Mouse (Mus musculus): ENCODE results near the gene Exph5. TPM values are rescaled to one million over a fixed set of nuclear protein-coding genes. Genes with fewer than 3 reads are reported as not detected.

The Exph5 gene
- 2.6 and 2.7 TPM in 2 replicates for polyA plus RNA-seq (2015; fragmentation: Nextera tagmentation; extraction: Ambion mirVana)

DNA sequence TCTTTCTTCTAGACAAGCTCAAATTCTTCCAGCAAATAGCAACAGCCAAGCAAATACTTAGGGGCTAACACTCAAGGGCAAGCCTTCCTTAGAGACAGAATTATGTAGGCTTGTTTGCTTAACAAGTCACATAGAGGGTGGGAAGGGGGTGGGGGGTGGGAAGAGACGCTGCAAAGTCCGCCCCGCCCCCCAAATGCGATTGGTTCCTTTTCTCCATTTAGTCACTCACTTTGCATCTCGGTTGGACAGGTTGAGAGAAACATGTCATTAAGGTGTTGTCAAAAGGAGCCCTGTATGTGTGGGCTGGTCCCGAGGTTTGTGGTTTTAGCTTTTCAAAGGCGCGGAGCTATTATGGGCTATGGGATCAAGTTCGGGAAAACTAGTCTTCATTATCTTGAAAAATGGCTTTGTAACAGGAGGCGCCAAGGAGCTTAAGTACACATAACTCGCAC, at the start of gene Exph5:
Gene Exph5, plus strand, starts transcription at position 402 of the 452 bp plus-strand sequence.
- Histone ChIP-seq H3K27ac (0 out of 2 replicates have a peak within 1 kb of the TSS, but pooled peaks have one; percentile 11), H3K27me3 (no peaks in the 10 kb centered on the region), H3K36me3 (no peaks in the 10 kb centered on the region), H3K9ac (peak within 1 kb of the TSS; percentile 26; the same call in 1 of the 2 replicates), H3K9me3 (no peaks in the 10 kb centered on the region), H3K4me3 (peak within 1 kb of the TSS; percentile 38), H3K4me2 (peak within 1 kb of the TSS; percentile 82), H3K4me1 (peaks cover 10% of the 10 kb centered on the region)
- ATAC-seq (ENCODE audit: insufficient number of reproducible peaks, low FRiP score, low TSS enrichment, low read depth), result no peak
- under 1% methylated on average over 11 of the region's 11 CpGs for WGBS

GRCm38 (mm10) chr9:53254368-53254767, 47.1 kb upstream of the Exph5 start:
- Histone ChIP-seq H3K36me3 (no peaks in the 10 kb centered on the region), H3K9ac (no peak overlapping the region), H3K27me3 (no peaks in the 10 kb centered on the region), H3K4me1 (0 out of 2 replicates have a peak, but pooled peaks cover 3% of the 10 kb centered on the region), H3K4me2 (no peak overlapping the region), H3K27ac (no peak overlapping the region), H3K9me3 (no peaks in the 10 kb centered on the region), H3K4me3 (no peak overlapping the region)
- WGBS, result 5% methylated on average over 4 of the region's 4 CpGs
- ATAC-seq (ENCODE audit: insufficient number of reproducible peaks, low FRiP score, low TSS enrichment, low read depth), result no peak

GRCm38 (mm10) chr9:53256690-53257305, 44.7 kb upstream of the Exph5 start:
- no peak overlapping the region for H3K27ac ChIP-seq
- H3K4me3 ChIP-seq, result no peak overlapping the region
- H3K36me3 ChIP-seq, result no peaks in the 10 kb centered on the region
- H3K4me1 ChIP-seq, result 0 out of 2 replicates have a peak, but pooled peaks cover 3% of the 10 kb centered on the region
- no peak overlapping the region for H3K4me2 ChIP-seq
- ATAC-seq (ENCODE audit: insufficient number of reproducible peaks, low FRiP score, low TSS enrichment, low read depth), result no peak
- WGBS, result 69% methylated on average over 4 of the region's 4 CpGs
- H3K9ac ChIP-seq, result no peak overlapping the region
- no peaks in the 10 kb centered on the region for H3K9me3 ChIP-seq
- no peaks in the 10 kb centered on the region for H3K27me3 ChIP-seq

DNA sequence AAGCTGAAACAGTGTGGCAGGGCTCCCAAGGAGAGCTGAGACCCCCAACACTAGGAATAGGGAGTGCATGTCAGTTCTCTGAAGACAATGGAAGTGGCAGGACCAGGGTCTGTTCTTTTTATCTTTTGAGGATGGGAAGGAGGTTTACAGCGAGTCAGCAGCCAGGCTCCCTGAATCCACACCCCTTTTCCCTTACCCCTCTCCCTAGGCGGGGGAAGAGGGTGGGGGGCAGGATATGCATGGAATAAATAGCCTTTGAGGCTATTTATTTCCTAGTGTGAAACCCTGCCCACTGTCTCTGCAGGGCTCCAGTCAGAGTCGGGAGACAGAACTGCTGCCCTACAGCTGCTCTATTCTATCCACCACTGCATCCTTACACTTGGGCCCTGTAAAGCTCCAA, 43.7 kb upstream of the Exph5 start:
- 3% methylated on average over 3 of the region's 3 CpGs for WGBS
- no peak for ATAC-seq (ENCODE audit: insufficient number of reproducible peaks, low FRiP score, low TSS enrichment, low read depth)
- H3K27ac ChIP-seq, result 0 out of 2 replicates have a peak overlapping the region, but pooled peaks have one; percentile 22

GRCm38 (mm10) chr9:53258199-53258598, 43.3 kb upstream of the Exph5 start:
- Histone ChIP-seq H3K36me3 (no peaks in the 10 kb centered on the region), H3K9me3 (no peaks in the 10 kb centered on the region), H3K4me2 (no peak overlapping the region), H3K4me3 (no peak overlapping the region), H3K27me3 (no peaks in the 10 kb centered on the region), H3K27ac (0 out of 2 replicates have a peak overlapping the region, but pooled peaks have one; percentile 22), H3K9ac (no peak overlapping the region), H3K4me1 (0 out of 2 replicates have a peak, but pooled peaks cover 4% of the 10 kb centered on the region)
- ATAC-seq (ENCODE audit: insufficient number of reproducible peaks, low FRiP score, low TSS enrichment, low read depth), result no peak
- WGBS, result 24% methylated on average over 6 of the region's 6 CpGs

More for the DNA sequence above, 43.7 kb upstream of the Exph5 start:
- Histone ChIP-seq H3K4me1 (0 out of 2 replicates have a peak, but pooled peaks cover 3% of the 10 kb centered on the region), H3K36me3 (no peaks in the 10 kb centered on the region), H3K9ac (no peak overlapping the region), H3K4me2 (no peak overlapping the region), H3K27me3 (no peaks in the 10 kb centered on the region), H3K4me3 (no peak overlapping the region), H3K9me3 (no peaks in the 10 kb centered on the region)

DNA sequence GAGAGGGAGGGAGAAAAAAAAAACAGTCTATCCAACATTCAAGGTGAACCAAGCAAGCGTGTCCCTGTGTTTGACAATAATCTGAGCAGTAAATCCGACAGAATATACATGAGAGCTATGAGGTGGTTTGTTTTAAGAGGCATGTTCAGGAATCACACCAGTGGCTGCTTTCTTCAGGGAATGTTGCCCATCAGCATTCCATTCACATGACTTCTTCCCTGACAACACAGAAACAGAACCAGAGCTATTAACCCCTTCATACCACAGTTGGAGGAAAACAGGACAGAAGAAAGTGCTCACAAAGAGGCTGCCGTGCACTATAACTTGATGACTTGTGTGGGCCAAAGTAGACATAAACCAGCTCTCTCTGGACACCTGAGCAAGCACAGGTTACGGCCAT, 37.1 kb upstream of the Exph5 start:
- no peak for ATAC-seq (ENCODE audit: insufficient number of reproducible peaks, low FRiP score, low TSS enrichment, low read depth)
- H3K9ac ChIP-seq, result no peak overlapping the region
- WGBS, result 48% methylated on average over 4 of the region's 4 CpGs
- no peaks in the 10 kb centered on the region for H3K27me3 ChIP-seq
- H3K27ac ChIP-seq, result no peak overlapping the region
- H3K36me3 ChIP-seq, result no peaks in the 10 kb centered on the region
- no peak overlapping the region for H3K4me2 ChIP-seq
- no peaks in the 10 kb centered on the region for H3K9me3 ChIP-seq
- H3K4me3 ChIP-seq, result no peak overlapping the region
- H3K4me1 ChIP-seq, result 0 out of 2 replicates have a peak, but pooled peaks cover 6% of the 10 kb centered on the region

DNA sequence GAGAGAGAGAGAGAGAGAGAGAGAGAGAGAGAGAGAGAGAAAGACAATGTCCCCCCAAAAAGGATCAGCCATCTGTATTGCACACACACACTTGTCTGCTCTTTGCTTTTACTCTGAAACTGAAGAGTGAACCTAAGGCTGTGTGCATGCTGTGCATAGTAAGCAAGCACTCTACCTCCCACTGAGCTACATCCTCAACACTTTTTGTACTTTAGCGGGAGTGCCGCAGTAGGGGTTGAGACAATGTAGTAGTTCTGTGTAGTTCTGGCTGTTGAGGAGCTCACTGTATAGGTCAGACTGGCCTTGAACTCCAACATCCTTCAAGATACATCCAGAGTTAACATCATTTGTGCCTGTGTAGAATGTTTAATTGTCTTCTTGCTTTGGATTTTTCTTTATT, 35.9 kb upstream of the Exph5 start:
- H3K9me3 ChIP-seq, result no peaks in the 10 kb centered on the region
- H3K4me3 ChIP-seq, result no peak overlapping the region
- no peak overlapping the region for H3K27ac ChIP-seq
- H3K27me3 ChIP-seq, result no peaks in the 10 kb centered on the region
- H3K4me1 ChIP-seq, result 0 out of 2 replicates have a peak, but pooled peaks cover 6% of the 10 kb centered on the region
- WGBS, result 72% methylated on average over 2 of the region's 2 CpGs
- no peak for ATAC-seq (ENCODE audit: insufficient number of reproducible peaks, low FRiP score, low TSS enrichment, low read depth)
- H3K4me2 ChIP-seq, result no peak overlapping the region
- H3K9ac ChIP-seq, result no peak overlapping the region
- no peaks in the 10 kb centered on the region for H3K36me3 ChIP-seq

DNA sequence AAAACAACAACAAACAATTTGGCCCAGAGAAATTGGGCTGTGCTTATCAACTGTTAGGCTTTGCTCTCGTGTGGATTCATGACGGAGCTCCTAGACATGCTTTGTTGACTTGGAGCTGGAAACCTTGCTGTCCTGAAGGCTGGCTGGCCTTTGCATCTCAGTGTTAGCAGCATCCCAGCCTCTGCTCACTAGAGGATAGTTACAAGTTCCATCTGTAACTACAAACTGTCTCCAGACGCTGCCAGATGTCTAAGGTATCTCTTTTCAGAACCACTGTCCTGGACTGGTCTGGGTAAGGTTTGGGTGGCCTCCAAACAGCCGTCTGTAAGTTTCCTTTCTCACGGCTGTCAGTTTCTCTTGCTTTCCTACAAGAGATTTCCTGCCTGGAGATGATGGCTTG, 33.4 kb upstream of the Exph5 start:
- Histone ChIP-seq H3K4me3 (no peak overlapping the region), H3K27me3 (no peaks in the 10 kb centered on the region), H3K9ac (no peak overlapping the region), H3K27ac (no peak overlapping the region), H3K9me3 (no peaks in the 10 kb centered on the region), H3K4me2 (no peak overlapping the region), H3K4me1 (0 out of 2 replicates have a peak, but pooled peaks cover 6% of the 10 kb centered on the region), H3K36me3 (no peaks in the 10 kb centered on the region)
- no peak for ATAC-seq (ENCODE audit: insufficient number of reproducible peaks, low FRiP score, low TSS enrichment, low read depth)
- WGBS, result 67% methylated on average over 5 of the region's 5 CpGs

- ATAC-seq (ENCODE audit: insufficient number of reproducible peaks, low FRiP score, low TSS enrichment, low read depth), result no peak
- no peak overlapping the region for H3K9ac ChIP-seq
- no peak overlapping the region for H3K4me2 ChIP-seq
- no peaks in the 10 kb centered on the region for H3K36me3 ChIP-seq
- no peak overlapping the region for H3K4me3 ChIP-seq
- no peaks in the 10 kb centered on the region for H3K27me3 ChIP-seq
- 0 out of 2 replicates have a peak, but pooled peaks cover 3% of the 10 kb centered on the region for H3K4me1 ChIP-seq
- H3K27ac ChIP-seq, result peak overlapping the region; percentile 48; the same call in 1 of the 2 replicates
- 39% methylated on average over 5 of the region's 5 CpGs for WGBS
- no peaks in the 10 kb centered on the region for H3K9me3 ChIP-seq
These were observed 32.6 kb upstream of the Exph5 start for GRCm38 (mm10) chr9:53268731-53269465.

DNA sequence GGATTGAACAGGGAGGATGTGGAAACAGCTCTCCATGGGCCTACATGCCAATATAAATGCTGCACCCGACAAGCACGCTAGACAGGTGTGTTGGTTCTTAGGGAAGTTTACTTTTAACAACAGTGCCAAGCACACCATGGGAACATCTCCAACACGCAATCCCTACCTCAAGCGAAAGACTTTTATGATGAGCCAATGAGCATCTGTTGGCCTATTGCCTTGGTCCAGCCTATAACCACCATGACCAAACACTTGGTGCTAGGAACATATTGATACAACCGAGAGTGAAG, 32.1 kb upstream of the Exph5 start:
- Histone ChIP-seq H3K27ac (peak overlapping the region; percentile 48; the same call in 1 of the 2 replicates), H3K27me3 (no peaks in the 10 kb centered on the region), H3K4me1 (0 out of 2 replicates have a peak, but pooled peaks cover 3% of the 10 kb centered on the region), H3K9me3 (no peaks in the 10 kb centered on the region), H3K9ac (no peak overlapping the region), H3K4me3 (no peak overlapping the region), H3K4me2 (no peak overlapping the region), H3K36me3 (no peaks in the 10 kb centered on the region)
- ATAC-seq (ENCODE audit: insufficient number of reproducible peaks, low FRiP score, low TSS enrichment, low read depth), result no peak
- WGBS, result 74% methylated on average over 5 of the region's 5 CpGs

GRCm38 (mm10) chr9:53271281-53272022, 30.0 kb upstream of the Exph5 start:
- no peak for ATAC-seq (ENCODE audit: insufficient number of reproducible peaks, low FRiP score, low TSS enrichment, low read depth)
- no peaks in the 10 kb centered on the region for H3K27me3 ChIP-seq
- no peak overlapping the region for H3K4me2 ChIP-seq
- H3K9ac ChIP-seq, result no peak overlapping the region
- H3K4me3 ChIP-seq, result no peak overlapping the region
- WGBS, result 51% methylated on average over 5 of the region's 5 CpGs
- 0 out of 2 replicates have a peak, but pooled peaks cover 3% of the 10 kb centered on the region for H3K4me1 ChIP-seq
- no peak overlapping the region for H3K27ac ChIP-seq
- H3K36me3 ChIP-seq, result no peaks in the 10 kb centered on the region
- no peaks in the 10 kb centered on the region for H3K9me3 ChIP-seq

All from limb, embryonic 15.5 days (tissue).